Mouse (Mus musculus): ENCODE results near the gene Slc31a1. TPM values are rescaled to one million over a fixed set of nuclear protein-coding genes. Genes with fewer than 3 reads are reported as not detected.

Slc31a1 gene
- polyA plus RNA-seq, 1 experiment, result 7.3 TPM

- TF ChIP-seq CTCF (IDR thresholded peaks at IDR 0.05; ENCODE audit: control insufficient read depth, insufficient read depth, low read length) (no peak), POLR2A (IDR thresholded peaks at IDR 0.05; ENCODE audit: borderline replicate concordance, control insufficient read depth, low read depth, low read length) (no peak)
- Histone ChIP-seq H3K4me1 (ENCODE audit: control insufficient read depth, insufficient read depth, low read length) (peaks cover 3% of the 10 kb centered on the region; the same call in 1 of the 2 replicates), H3K4me3 (replicated peaks; ENCODE audit: control insufficient read depth, low read depth, low read length) (no peak overlapping the region), H3K27ac (ENCODE audit: control insufficient read depth, insufficient read depth, low read depth, low read length, poor library complexity) (no peak overlapping the region)
- 2% methylated on average over 1 of the region's 1 CpGs for WGBS
These were observed 2.8 kb upstream of the Slc31a1 start for GRCm38 (mm10) chr4:62357631-62358148.

GRCm38 (mm10) chr4:62359256-62359775, 1.2 kb upstream of the Slc31a1 start:
- H3K27ac ChIP-seq (ENCODE audit: control insufficient read depth, insufficient read depth, low read depth, low read length, poor library complexity), result no peak overlapping the region
- H3K4me1 ChIP-seq (ENCODE audit: control insufficient read depth, insufficient read depth, low read length), result peaks cover 2% of the 10 kb centered on the region; the same call in 1 of the 2 replicates
- H3K4me3 ChIP-seq (replicated peaks; ENCODE audit: control insufficient read depth, low read depth, low read length), result peak overlapping the region; percentile 98
- WGBS, result 34% methylated on average over 7 of the region's 7 CpGs
- TF ChIP-seq CTCF (IDR thresholded peaks at IDR 0.05; ENCODE audit: control insufficient read depth, insufficient read depth, low read length), result no peak
- TF ChIP-seq POLR2A (IDR thresholded peaks at IDR 0.05; ENCODE audit: borderline replicate concordance, control insufficient read depth, low read depth, low read length), result no peak

GRCm38 (mm10) chr4:62360805-62361455, 403 bp downstream of the Slc31a1 start:
- TF ChIP-seq CTCF (IDR thresholded peaks at IDR 0.05; ENCODE audit: control insufficient read depth, insufficient read depth, low read length), result no peak
- TF ChIP-seq POLR2A (IDR thresholded peaks at IDR 0.05; ENCODE audit: borderline replicate concordance, control insufficient read depth, low read depth, low read length), result no peak
- WGBS, result under 1% methylated on average over 22 of the region's 22 CpGs
- Histone ChIP-seq H3K4me1 (ENCODE audit: control insufficient read depth, insufficient read depth, low read length) (peaks cover 2% of the 10 kb centered on the region; the same call in 1 of the 2 replicates), H3K27ac (ENCODE audit: control insufficient read depth, insufficient read depth, low read depth, low read length, poor library complexity) (peak overlapping the region; percentile 67), H3K4me3 (replicated peaks; ENCODE audit: control insufficient read depth, low read depth, low read length) (peak overlapping the region; percentile 98)

DNA sequence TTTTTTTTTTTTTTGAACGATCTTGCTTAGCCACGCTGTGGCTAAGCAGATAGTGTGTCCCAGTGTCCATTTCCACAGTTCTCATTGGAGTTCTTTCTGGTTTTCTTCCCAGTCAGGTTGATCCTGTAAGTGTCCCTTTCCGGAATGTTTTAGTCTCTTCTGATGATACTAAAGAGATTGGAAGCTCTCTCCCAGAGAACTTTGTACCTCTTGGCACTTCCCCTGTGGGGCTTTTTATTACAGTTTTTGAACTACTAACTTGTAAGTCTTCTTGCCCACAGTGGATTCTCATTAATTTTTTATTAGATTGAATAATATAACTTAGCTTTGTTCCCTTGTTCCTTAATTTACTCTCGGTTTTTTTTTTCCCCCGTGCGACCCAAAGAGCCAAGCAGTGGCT, 1.0 kb downstream of the Slc31a1 start:
- 29% methylated on average over 6 of the region's 6 CpGs for WGBS
- no peak overlapping the region for H3K27ac ChIP-seq (ENCODE audit: control insufficient read depth, insufficient read depth, low read depth, low read length, poor library complexity)
- TF ChIP-seq CTCF (IDR thresholded peaks at IDR 0.05; ENCODE audit: control insufficient read depth, insufficient read depth, low read length), result no peak
- no peak for TF ChIP-seq POLR2A (IDR thresholded peaks at IDR 0.05; ENCODE audit: borderline replicate concordance, control insufficient read depth, low read depth, low read length)
- peaks cover 2% of the 10 kb centered on the region; the same call in 1 of the 2 replicates for H3K4me1 ChIP-seq (ENCODE audit: control insufficient read depth, insufficient read depth, low read length)
- H3K4me3 ChIP-seq (replicated peaks; ENCODE audit: control insufficient read depth, low read depth, low read length), result no peak overlapping the region

GRCm38 (mm10) chr4:62361997-62362396, 1.5 kb downstream of the Slc31a1 start:
- Histone ChIP-seq H3K4me1 (ENCODE audit: control insufficient read depth, insufficient read depth, low read length) (peaks cover 2% of the 10 kb centered on the region; the same call in 1 of the 2 replicates), H3K27ac (ENCODE audit: control insufficient read depth, insufficient read depth, low read depth, low read length, poor library complexity) (no peak overlapping the region), H3K4me3 (replicated peaks; ENCODE audit: control insufficient read depth, low read depth, low read length) (no peak overlapping the region)
- no peak for TF ChIP-seq POLR2A (IDR thresholded peaks at IDR 0.05; ENCODE audit: borderline replicate concordance, control insufficient read depth, low read depth, low read length)
- TF ChIP-seq CTCF (IDR thresholded peaks at IDR 0.05; ENCODE audit: control insufficient read depth, insufficient read depth, low read length), result no peak
- 83% methylated on average over 1 of the region's 1 CpGs for WGBS

- H3K27ac ChIP-seq (ENCODE audit: control insufficient read depth, insufficient read depth, low read depth, low read length, poor library complexity), result no peak overlapping the region
- TF ChIP-seq CTCF (IDR thresholded peaks at IDR 0.05; ENCODE audit: control insufficient read depth, insufficient read depth, low read length) (no peak), POLR2A (IDR thresholded peaks at IDR 0.05; ENCODE audit: borderline replicate concordance, control insufficient read depth, low read depth, low read length) (no peak)
- no peak overlapping the region for H3K4me3 ChIP-seq (replicated peaks; ENCODE audit: control insufficient read depth, low read depth, low read length)
- 42% methylated on average over 2 of the region's 2 CpGs for WGBS
- no peaks in the 10 kb centered on the region; the same call in 1 of the 2 replicates for H3K4me1 ChIP-seq (ENCODE audit: control insufficient read depth, insufficient read depth, low read length)
These were observed 1.9 kb downstream of the Slc31a1 start for GRCm38 (mm10) chr4:62362437-62362836.

- H3K4me1 ChIP-seq (ENCODE audit: control insufficient read depth, insufficient read depth, low read length), result peaks cover 2% of the 10 kb centered on the region; the same call in 1 of the 2 replicates
- WGBS, result 95% methylated on average over 8 of the region's 8 CpGs
- TF ChIP-seq CTCF (IDR thresholded peaks at IDR 0.05; ENCODE audit: control insufficient read depth, insufficient read depth, low read length), result no peak
- no peak for TF ChIP-seq POLR2A (IDR thresholded peaks at IDR 0.05; ENCODE audit: borderline replicate concordance, control insufficient read depth, low read depth, low read length)
- no peak overlapping the region for H3K27ac ChIP-seq (ENCODE audit: control insufficient read depth, insufficient read depth, low read depth, low read length, poor library complexity)
- no peak overlapping the region for H3K4me3 ChIP-seq (replicated peaks; ENCODE audit: control insufficient read depth, low read depth, low read length)
These were observed 3.8 kb downstream of the Slc31a1 start for GRCm38 (mm10) chr4:62364299-62364698.

GRCm38 (mm10) chr4:62366291-62366690, 5.8 kb downstream of the Slc31a1 start:
- Histone ChIP-seq H3K4me1 (ENCODE audit: control insufficient read depth, insufficient read depth, low read length) (peaks cover 2% of the 10 kb centered on the region; the same call in 1 of the 2 replicates), H3K4me3 (replicated peaks; ENCODE audit: control insufficient read depth, low read depth, low read length) (no peak overlapping the region), H3K27ac (ENCODE audit: control insufficient read depth, insufficient read depth, low read depth, low read length, poor library complexity) (no peak overlapping the region)
- 63% methylated on average over 4 of the region's 4 CpGs for WGBS
- no peak for TF ChIP-seq POLR2A (IDR thresholded peaks at IDR 0.05; ENCODE audit: borderline replicate concordance, control insufficient read depth, low read depth, low read length)
- no peak for TF ChIP-seq CTCF (IDR thresholded peaks at IDR 0.05; ENCODE audit: control insufficient read depth, insufficient read depth, low read length)

All from bone marrow, adult 2 months (tissue).